Mouse (Mus musculus): ENCODE measurements around the gene Gmds. TPM values are rescaled to one million over a fixed set of nuclear protein-coding genes. Genes with fewer than 3 reads are reported as not detected.
A peak's percentile ranks its signal among the peaks of the same experiment; 100 is the strongest.

Gene Gmds
- polyA plus RNA-seq, 1 experiment from 2014 or later: 35.6 TPM

DNA sequence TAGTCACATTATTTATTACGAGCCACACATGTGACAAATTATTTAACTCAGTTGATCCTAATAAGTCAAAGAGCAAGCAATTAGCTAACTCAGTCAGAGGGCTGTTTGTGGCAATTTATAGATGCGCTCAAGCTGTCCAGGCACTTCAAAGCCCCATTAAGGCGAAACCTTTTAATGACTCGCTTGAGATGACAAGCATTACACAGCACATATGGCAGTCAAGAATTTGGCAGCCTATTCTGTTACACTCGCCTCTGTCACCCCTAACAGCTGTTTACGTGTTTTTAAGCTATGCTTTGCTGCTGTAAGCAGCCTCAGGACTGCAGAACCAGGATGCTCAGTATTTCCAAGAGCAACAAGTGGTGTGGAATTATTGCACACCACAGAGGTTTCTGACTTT lies 283.2 kb downstream of the Gmds start:
- no peak overlapping the region for H3K9ac ChIP-seq (replicated peaks; ENCODE audit: low read length)
- no peaks in the 10 kb centered on the region for H3K9me3 ChIP-seq (replicated peaks; ENCODE audit: control insufficient read depth, low read length)
- no peaks in the 10 kb centered on the region for H3K4me1 ChIP-seq (ENCODE audit: control insufficient read depth, insufficient read depth, low read length)
- no peaks in the 10 kb centered on the region for H3K27me3 ChIP-seq (ENCODE audit: control insufficient read depth, insufficient read depth, low read length)
- ATAC-seq (replicated peaks; ENCODE audit: insufficient number of reproducible peaks, low FRiP score, low TSS enrichment, low read depth) (no peak), DNase-seq (ENCODE audit: low spot score) (peak; percentile 32)
- no peaks in the 10 kb centered on the region for H3K36me3 ChIP-seq (replicated peaks; ENCODE audit: control insufficient read depth, insufficient read depth, low read depth, low read length)
- no peak overlapping the region for H3K4me3 ChIP-seq (ENCODE audit: low read depth, low read length)
- H3K27ac ChIP-seq (replicated peaks; ENCODE audit: low read depth, low read length): no peak overlapping the region
- WGBS: 31% methylated on average over 6 of the region's 6 CpGs
- no peak overlapping the region for H3K4me2 ChIP-seq (ENCODE audit: low read depth, low read length)

DNA sequence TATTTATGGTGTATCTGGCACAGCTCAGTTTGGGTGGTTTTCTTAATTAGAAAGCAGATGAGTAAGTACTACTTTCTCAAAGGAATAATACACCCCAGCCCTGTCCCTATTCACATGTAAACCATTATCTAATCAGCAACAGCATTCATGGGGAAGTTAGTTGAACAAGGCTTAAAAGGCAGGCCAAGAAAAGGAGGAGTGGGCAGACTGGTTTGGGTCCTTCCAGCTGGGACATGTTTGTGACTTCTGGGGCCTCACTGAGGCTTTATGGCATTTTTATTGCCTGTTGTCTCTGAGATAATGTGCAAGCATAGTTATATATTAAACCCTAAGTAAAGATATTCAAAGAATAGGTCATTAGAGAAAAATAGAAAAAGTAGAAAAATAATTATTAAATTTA lies 285.0 kb downstream of the Gmds start:
- Histone ChIP-seq H3K4me3 (ENCODE audit: low read depth, low read length) (no peak overlapping the region), H3K27ac (replicated peaks; ENCODE audit: low read depth, low read length) (no peak overlapping the region), H3K4me1 (ENCODE audit: control insufficient read depth, insufficient read depth, low read length) (no peaks in the 10 kb centered on the region), H3K9me3 (replicated peaks; ENCODE audit: control insufficient read depth, low read length) (no peaks in the 10 kb centered on the region), H3K27me3 (ENCODE audit: control insufficient read depth, insufficient read depth, low read length) (no peaks in the 10 kb centered on the region), H3K4me2 (ENCODE audit: low read depth, low read length) (no peak overlapping the region), H3K9ac (replicated peaks; ENCODE audit: low read length) (no peak overlapping the region), H3K36me3 (replicated peaks; ENCODE audit: control insufficient read depth, insufficient read depth, low read depth, low read length) (no peaks in the 10 kb centered on the region)
- peak; percentile 26 for DNase-seq (ENCODE audit: low spot score)
- ATAC-seq (replicated peaks; ENCODE audit: insufficient number of reproducible peaks, low FRiP score, low TSS enrichment, low read depth): no peak

DNA sequence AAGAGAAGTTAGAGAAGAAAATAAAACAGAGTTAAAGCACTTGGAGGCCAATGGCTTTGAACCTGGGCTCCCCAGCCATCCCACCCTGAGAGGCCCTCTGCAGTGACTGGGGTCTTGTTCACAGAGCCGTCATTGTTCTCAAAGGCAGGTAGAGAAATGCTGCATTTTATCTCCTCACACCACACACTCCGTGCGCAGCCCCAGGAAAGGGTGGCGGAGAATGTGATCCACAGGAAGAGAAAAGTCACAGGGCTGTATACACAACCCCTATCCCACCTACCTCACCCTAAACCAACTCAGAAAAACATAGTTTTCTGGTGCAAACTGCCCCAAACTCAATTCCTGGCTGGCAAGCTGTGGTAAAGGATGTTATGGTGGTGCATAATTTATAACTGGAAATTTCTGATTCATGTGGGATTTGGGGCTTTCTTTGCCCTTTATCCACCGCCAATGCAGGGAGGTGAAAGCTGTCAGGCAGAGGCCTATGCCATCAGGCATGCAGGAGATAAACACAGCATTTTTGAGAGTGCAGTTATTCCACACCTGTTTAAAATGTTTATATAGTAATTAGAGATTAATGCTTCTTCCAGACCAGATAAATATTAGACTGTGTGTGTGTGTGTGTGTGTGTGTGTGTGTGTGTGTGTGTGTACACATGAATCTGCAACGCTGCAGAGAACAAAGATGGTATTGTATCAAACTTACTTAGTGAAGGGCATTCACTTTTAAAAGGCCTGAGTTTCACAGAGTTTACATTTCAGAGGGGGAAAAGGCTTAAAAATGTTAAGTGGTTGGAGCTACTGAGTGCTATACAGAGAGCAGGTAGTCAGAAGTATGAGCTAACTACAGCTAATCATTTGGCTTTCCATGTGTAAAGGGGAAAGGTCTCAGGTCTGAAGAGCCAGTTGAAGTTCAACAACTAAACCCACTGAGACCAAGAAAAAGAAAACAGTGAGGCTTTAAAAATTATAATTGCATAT lies 290.3 kb downstream of the Gmds start:
- no peak for DNase-seq (ENCODE audit: low spot score)
- H3K27ac ChIP-seq (replicated peaks; ENCODE audit: low read depth, low read length): no peak overlapping the region
- ATAC-seq (replicated peaks; ENCODE audit: insufficient number of reproducible peaks, low FRiP score, low TSS enrichment, low read depth): 0 out of 2 replicates have a peak, but pooled peaks have one; percentile 29
- WGBS: 28% methylated on average over 6 of the region's 6 CpGs
- no peak overlapping the region for H3K9ac ChIP-seq (replicated peaks; ENCODE audit: low read length)
- no peaks in the 10 kb centered on the region; the same call in 1 of the 2 replicates for H3K4me1 ChIP-seq (ENCODE audit: control insufficient read depth, insufficient read depth, low read length)
- no peaks in the 10 kb centered on the region for H3K27me3 ChIP-seq (ENCODE audit: control insufficient read depth, insufficient read depth, low read length)
- no peak overlapping the region for H3K4me2 ChIP-seq (ENCODE audit: low read depth, low read length)
- no peaks in the 10 kb centered on the region for H3K9me3 ChIP-seq (replicated peaks; ENCODE audit: control insufficient read depth, low read length)
- H3K4me3 ChIP-seq (ENCODE audit: low read depth, low read length): no peak overlapping the region
- no peaks in the 10 kb centered on the region for H3K36me3 ChIP-seq (replicated peaks; ENCODE audit: control insufficient read depth, insufficient read depth, low read depth, low read length)

DNA sequence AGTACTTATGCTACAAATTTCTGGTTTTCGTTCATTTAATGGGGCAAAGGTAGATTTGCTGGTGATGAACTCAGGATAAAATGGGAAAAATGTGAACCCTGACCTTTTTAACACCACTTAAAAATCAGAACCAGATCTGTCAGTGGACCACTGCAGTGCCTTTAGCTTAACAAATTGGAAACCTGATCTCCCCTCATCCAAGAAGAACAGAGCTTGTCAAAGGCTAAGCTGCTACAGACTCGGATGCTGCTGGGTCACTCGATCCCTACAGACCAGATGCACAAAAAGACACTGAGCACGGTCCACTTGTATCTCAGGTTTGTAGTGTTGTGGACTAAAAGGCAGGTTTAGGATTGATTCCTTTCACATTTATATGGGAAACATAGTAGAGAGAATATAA lies 291.6 kb downstream of the Gmds start:
- WGBS: 6% methylated on average over 4 of the region's 4 CpGs
- Histone ChIP-seq H3K27ac (replicated peaks; ENCODE audit: low read depth, low read length) (no peak overlapping the region), H3K4me1 (ENCODE audit: control insufficient read depth, insufficient read depth, low read length) (no peaks in the 10 kb centered on the region; the same call in 1 of the 2 replicates), H3K9me3 (replicated peaks; ENCODE audit: control insufficient read depth, low read length) (no peaks in the 10 kb centered on the region), H3K27me3 (ENCODE audit: control insufficient read depth, insufficient read depth, low read length) (no peaks in the 10 kb centered on the region), H3K4me2 (ENCODE audit: low read depth, low read length) (no peak overlapping the region), H3K36me3 (replicated peaks; ENCODE audit: control insufficient read depth, insufficient read depth, low read depth, low read length) (no peaks in the 10 kb centered on the region), H3K9ac (replicated peaks; ENCODE audit: low read length) (no peak overlapping the region), H3K4me3 (ENCODE audit: low read depth, low read length) (no peak overlapping the region)
- ATAC-seq (replicated peaks; ENCODE audit: insufficient number of reproducible peaks, low FRiP score, low TSS enrichment, low read depth) (no peak), DNase-seq (ENCODE audit: low spot score) (peak; percentile 42)

DNA sequence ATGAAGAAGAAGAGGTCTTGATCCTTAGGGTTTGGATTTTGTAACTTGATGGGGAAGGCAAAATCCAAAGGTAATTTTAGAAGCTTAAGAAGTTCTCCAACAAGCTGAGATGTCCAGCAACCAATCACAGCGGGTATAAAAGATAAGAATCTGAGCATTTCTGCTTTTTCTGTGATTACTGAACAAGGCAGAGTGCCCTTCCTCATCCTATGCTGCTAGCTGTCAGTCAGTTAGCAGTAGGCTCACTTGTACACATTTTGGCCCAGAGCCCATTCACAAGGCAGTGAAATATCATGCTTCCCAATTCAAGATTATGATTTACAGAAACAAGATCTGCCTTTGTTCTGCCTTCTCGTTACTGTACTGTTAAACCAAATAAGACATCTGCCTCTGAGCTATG lies 295.8 kb downstream of the Gmds start:
- Histone ChIP-seq H3K27me3 (ENCODE audit: control insufficient read depth, insufficient read depth, low read length) (no peaks in the 10 kb centered on the region; the same call in 1 of the 2 replicates), H3K9ac (replicated peaks; ENCODE audit: low read length) (no peak overlapping the region), H3K4me3 (ENCODE audit: low read depth, low read length) (no peak overlapping the region), H3K27ac (replicated peaks; ENCODE audit: low read depth, low read length) (no peak overlapping the region), H3K4me1 (ENCODE audit: control insufficient read depth, insufficient read depth, low read length) (no peaks in the 10 kb centered on the region), H3K4me2 (ENCODE audit: low read depth, low read length) (no peak overlapping the region), H3K9me3 (replicated peaks; ENCODE audit: control insufficient read depth, low read length) (no peaks in the 10 kb centered on the region), H3K36me3 (replicated peaks; ENCODE audit: control insufficient read depth, insufficient read depth, low read depth, low read length) (no peaks in the 10 kb centered on the region)
- WGBS: 63% methylated on average over 2 of the region's 2 CpGs
- DNase-seq (ENCODE audit: low spot score) (no peak), ATAC-seq (replicated peaks; ENCODE audit: insufficient number of reproducible peaks, low FRiP score, low TSS enrichment, low read depth) (no peak)

DNA sequence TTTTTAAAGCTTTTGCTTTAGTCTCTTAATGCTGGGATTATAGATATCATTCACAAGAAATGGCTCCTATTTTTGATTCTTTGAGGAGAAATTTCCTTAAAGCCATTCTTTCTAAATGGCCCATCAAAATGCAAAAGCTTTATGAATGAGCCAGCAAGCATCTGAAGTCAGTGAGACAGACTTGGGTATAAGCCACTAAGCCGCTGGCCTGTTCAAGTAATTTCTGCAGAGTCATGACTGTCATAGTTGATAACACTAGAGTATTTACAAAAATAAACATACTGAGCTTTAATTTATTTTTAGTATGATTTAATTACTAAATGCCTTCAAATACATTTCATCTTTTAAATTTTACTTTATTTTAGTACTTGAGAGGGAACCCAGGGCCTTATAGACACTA lies 297.7 kb downstream of the Gmds start:
- DNase-seq (ENCODE audit: low spot score): no peak
- Histone ChIP-seq H3K9ac (replicated peaks; ENCODE audit: low read length) (no peak overlapping the region), H3K4me1 (ENCODE audit: control insufficient read depth, insufficient read depth, low read length) (no peaks in the 10 kb centered on the region), H3K27me3 (ENCODE audit: control insufficient read depth, insufficient read depth, low read length) (no peaks in the 10 kb centered on the region; the same call in 1 of the 2 replicates), H3K27ac (replicated peaks; ENCODE audit: low read depth, low read length) (no peak overlapping the region), H3K4me3 (ENCODE audit: low read depth, low read length) (no peak overlapping the region), H3K9me3 (replicated peaks; ENCODE audit: control insufficient read depth, low read length) (no peaks in the 10 kb centered on the region), H3K36me3 (replicated peaks; ENCODE audit: control insufficient read depth, insufficient read depth, low read depth, low read length) (no peaks in the 10 kb centered on the region), H3K4me2 (ENCODE audit: low read depth, low read length) (no peak overlapping the region)
- ATAC-seq (replicated peaks; ENCODE audit: insufficient number of reproducible peaks, low FRiP score, low TSS enrichment, low read depth): no peak
- 92% methylated on average over 1 of the region's 1 CpGs for WGBS

DNA sequence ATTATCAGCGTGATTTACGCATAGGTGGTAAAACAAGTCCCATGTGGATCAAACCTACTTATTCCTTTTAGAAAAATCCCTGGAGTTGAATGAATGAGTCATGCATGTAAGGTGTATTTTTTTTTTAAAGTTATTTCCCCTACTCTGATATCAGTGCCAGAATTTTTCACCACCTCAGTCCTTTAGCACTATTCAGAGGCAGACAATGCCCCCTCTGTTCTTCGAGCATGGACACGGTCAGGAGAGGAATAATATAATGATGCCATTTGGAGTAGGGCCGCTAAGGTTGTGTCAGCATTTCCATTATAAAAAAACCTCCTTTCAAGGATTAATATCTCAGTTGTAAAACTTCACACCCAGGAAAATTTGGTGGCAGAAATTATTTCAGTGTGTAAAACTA lies 301.6 kb downstream of the Gmds start:
- H3K27me3 ChIP-seq (ENCODE audit: control insufficient read depth, insufficient read depth, low read length): no peaks in the 10 kb centered on the region; the same call in none of the 2 replicates
- H3K4me1 ChIP-seq (ENCODE audit: control insufficient read depth, insufficient read depth, low read length): 0 out of 2 replicates have a peak, but pooled peaks cover 2% of the 10 kb centered on the region
- no peak overlapping the region for H3K9ac ChIP-seq (replicated peaks; ENCODE audit: low read length)
- DNase-seq (ENCODE audit: low spot score): no peak
- H3K36me3 ChIP-seq (replicated peaks; ENCODE audit: control insufficient read depth, insufficient read depth, low read depth, low read length): no peaks in the 10 kb centered on the region
- H3K4me2 ChIP-seq (ENCODE audit: low read depth, low read length): no peak overlapping the region
- no peaks in the 10 kb centered on the region for H3K9me3 ChIP-seq (replicated peaks; ENCODE audit: control insufficient read depth, low read length)
- WGBS: 48% methylated on average over 5 of the region's 5 CpGs
- H3K4me3 ChIP-seq (ENCODE audit: low read depth, low read length): no peak overlapping the region
- no peak for ATAC-seq (replicated peaks; ENCODE audit: insufficient number of reproducible peaks, low FRiP score, low TSS enrichment, low read depth)
- no peak overlapping the region for H3K27ac ChIP-seq (replicated peaks; ENCODE audit: low read depth, low read length)

DNA sequence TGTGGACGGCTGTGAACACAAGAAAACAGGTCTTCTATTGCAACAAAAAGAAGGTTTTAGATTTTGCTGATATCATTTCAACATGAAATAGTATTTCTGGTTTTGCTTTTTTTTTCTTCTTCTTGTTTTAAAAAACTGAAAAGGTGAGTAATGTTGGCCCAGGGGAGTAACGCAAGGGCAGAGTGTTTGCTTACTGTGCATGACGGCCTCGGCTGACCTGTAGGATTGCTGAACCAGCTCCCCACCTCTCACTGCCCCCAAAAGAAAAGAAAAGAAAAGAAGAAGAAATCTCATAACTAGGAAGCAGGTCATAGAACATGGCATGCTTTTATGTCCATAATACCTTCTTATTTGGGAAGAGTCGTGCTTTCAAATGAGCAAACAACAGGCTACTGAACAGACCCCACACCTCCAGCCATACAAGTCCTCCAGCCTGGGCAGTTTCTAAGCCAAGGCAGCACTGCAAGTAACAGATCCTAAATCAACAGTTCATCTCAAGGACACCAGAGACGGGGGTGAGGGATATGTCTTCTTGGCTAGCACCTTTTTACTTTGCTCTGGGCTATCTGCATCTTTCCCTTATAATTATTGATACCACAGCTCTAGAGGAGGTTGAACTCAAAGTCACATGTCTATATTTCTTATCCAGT lies 303.6 kb downstream of the Gmds start:
- H3K9me3 ChIP-seq (replicated peaks; ENCODE audit: control insufficient read depth, low read length): no peaks in the 10 kb centered on the region
- no peak overlapping the region for H3K27ac ChIP-seq (replicated peaks; ENCODE audit: low read depth, low read length)
- H3K9ac ChIP-seq (replicated peaks; ENCODE audit: low read length): no peak overlapping the region
- H3K4me1 ChIP-seq (ENCODE audit: control insufficient read depth, insufficient read depth, low read length): 0 out of 2 replicates have a peak, but pooled peaks cover 2% of the 10 kb centered on the region
- H3K4me3 ChIP-seq (ENCODE audit: low read depth, low read length): no peak overlapping the region
- no peak for DNase-seq (ENCODE audit: low spot score)
- no peak for ATAC-seq (replicated peaks; ENCODE audit: insufficient number of reproducible peaks, low FRiP score, low TSS enrichment, low read depth)
- H3K36me3 ChIP-seq (replicated peaks; ENCODE audit: control insufficient read depth, insufficient read depth, low read depth, low read length): no peaks in the 10 kb centered on the region
- no peak overlapping the region for H3K4me2 ChIP-seq (ENCODE audit: low read depth, low read length)
- whole genome bisulfite sequencing: 52% methylated on average over 6 of the region's 6 CpGs
- no peaks in the 10 kb centered on the region; the same call in none of the 2 replicates for H3K27me3 ChIP-seq (ENCODE audit: control insufficient read depth, insufficient read depth, low read length)

Measured in embryonic facial prominence, embryonic 11.5 days (tissue).